Mouse (Mus musculus) liver, postnatal 0 days (tissue): Measurements from ENCODE around the gene A930017K11Rik.

Experiments
- CTCF ChIP-seq: sonication (generic); IDR thresholded peaks from 2 replicates; pipeline ENCODE4 v1.5.1; 2016; ENCODE audit warnings: antibody characterized with exemption, low read depth
- EP300 ChIP-seq: IDR thresholded peaks from 2 replicates; pipeline ENCODE4 v1.6.1; 2016; ENCODE audit warnings: antibody characterized with exemption, low read depth, mild to moderate bottlenecking

DNA sequence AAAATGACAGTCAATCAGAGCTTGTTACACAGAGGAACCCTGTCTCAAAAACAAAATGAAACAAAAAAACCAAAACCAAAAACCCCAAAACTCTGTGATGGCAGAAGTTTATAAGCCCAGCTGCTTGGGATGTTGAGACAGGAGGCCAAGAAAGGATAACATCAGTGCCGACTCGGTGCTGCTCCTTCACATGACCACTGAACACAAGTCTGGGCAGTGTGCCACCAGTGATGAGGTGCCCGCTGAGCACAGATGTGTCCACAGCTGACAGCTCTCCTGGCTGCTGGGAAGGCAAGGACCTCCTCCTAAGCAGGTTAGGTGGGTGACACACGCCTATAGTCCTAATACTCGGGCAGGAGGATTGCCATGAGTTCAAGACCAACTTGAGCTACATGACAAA lies 30.2 kb downstream of the A930017K11Rik start:
- TF ChIP-seq CTCF = no peak
- no peak for TF ChIP-seq EP300
